Mouse (Mus musculus) liver, embryonic 18 days (tissue): ENCODE data around the gene Tnfsfm13. TPM values are rescaled to one million over a fixed set of nuclear protein-coding genes. Genes with fewer than 3 reads are reported as not detected.

Experiments used
- polyA plus RNA-seq: library from polyadenylated mRNA; depleted of rRNA; stranded (reverse); fragments of >200 nt; gene quantifications from 2 replicates; pipeline ENCODE4 v1.2.3, GENCODE M21; 2012; rRNA removed

Gene Tnfsfm13
- 0.96 and 1.1 TPM in 2 replicates for polyA plus RNA-seq

GRCm38 (mm10) chr11:69695361-69696181 is at the start of gene Tnfsfm13, which contains the start of gene Tnfsf12:
TSS of gene Tnfsfm13 (minus strand) at chr11:69696098.
TSS of gene Tnfsf12 (minus strand) at chr11:69695849.

DNA sequence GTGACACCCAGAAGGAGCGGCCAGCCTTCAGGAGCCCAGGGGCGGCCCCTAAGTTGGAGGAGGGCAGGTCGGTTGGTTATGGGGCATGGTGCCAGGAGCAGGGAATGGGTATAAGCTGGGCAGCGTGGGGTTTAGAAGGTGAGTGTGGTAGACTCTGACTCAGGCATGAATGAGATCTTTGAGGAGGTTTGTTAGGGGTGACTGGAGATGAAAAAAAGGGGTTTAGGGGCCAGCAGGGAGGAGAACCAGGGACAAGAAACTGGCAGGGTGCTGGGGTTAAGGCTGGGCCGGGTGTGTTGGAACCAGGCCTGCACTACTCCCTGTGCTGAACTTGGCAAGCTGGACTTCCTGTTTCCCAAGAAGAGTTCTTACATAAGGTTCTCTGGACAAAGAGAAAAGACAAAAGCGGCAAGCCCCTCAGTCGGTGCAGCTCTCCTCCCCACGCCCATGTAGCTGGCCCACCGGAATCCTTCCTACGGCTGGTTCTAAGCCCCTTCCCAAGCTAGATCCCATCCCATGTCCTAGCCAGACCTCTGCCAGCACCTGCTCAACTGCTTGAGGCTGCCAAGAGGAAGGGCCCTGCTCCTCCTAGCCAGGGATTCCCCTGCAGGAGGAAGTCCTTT is 10.3 kb downstream of the Tnfsfm13 start, which contains the start of gene Tnfsf13:
Gene Tnfsf13 (minus strand): TSS at position 259 of the 623 bp plus-strand sequence.

GRCm38 (mm10) chr11:69681314-69682208 is 14.3 kb downstream of the Tnfsfm13 start, which contains the start of gene Senp3:
TSS of gene Senp3 (minus strand) at chr11:69682084.

GRCm38 (mm10) chr11:69672211-69672706 is 23.6 kb downstream of the Tnfsfm13 start, which contains the start of gene Eif4a1:
TSS of gene Eif4a1 (minus strand) at chr11:69672423.

GRCm38 (mm10) chr11:69665961-69666664 is 29.8 kb downstream of the Tnfsfm13 start, which contains the start of gene Cd68:
TSS of gene Cd68 (minus strand) at chr11:69666153.

DNA sequence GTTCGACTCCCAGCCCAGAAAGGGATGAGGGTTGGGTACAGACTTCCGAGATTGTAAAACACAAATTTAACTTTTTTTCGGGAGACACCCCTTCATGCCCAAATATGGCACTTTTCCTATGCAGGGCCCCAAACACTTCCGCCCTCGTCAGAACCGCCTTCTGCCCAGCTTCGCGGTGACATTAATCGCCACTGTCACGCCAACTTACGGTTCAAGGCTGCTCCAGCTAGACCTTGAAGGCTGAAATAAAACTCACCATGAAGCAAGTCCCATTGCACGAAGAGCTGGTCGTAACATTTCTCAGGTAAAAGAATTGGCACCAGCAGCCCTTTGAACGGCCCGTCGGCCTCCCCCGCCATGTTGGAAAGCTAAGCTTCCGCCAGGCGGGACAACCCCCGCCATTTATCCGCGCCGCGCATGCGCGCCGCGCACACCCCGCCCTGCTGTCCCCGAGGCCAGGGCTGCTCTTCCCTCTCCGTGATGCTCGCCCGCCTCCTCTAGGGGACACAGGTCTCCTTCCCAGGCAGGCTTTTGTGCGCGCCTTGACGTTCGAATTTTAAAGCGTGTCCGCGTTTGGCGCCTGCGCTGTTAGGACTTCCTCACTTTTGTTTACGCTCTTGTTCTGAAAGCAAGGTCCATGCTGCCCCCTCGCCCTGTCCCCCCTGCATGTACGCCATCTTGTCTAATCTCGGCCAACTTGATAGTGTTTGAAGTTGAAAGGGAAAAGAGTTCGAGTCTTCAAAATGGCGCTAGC is 33.5 kb downstream of the Tnfsfm13 start, which contains the start of gene Mpdu1:
Gene Mpdu1 (minus strand): TSS at position 430 of the 754 bp plus-strand sequence.

GRCm38 (mm10) chr11:69655264-69656064 is 40.4 kb downstream of the Tnfsfm13 start, which contains the start of gene Sox15:
TSS of gene Sox15 (plus strand) at chr11:69655314.

Other genes starting within 250 kb of the Tnfsfm13 start
- 0.20 and 0.22 TPM in 2 replicates for gene Dnah2, start 147.0 kb downstream of the Tnfsfm13 start, polyA plus RNA-seq
- gene Efnb3, start 135.9 kb downstream of the Tnfsfm13 start, polyA plus RNA-seq: 0.58 and 0.60 TPM in 2 replicates
- gene Wrap53, start 115.8 kb downstream of the Tnfsfm13 start, polyA plus RNA-seq: 6.5 and 6.7 TPM in 2 replicates
- gene Trp53, start 115.7 kb downstream of the Tnfsfm13 start, polyA plus RNA-seq: 51.0 and 51.9 TPM in 2 replicates
- gene Atp1b2, start 90.2 kb downstream of the Tnfsfm13 start, polyA plus RNA-seq: 5.7 and 7.2 TPM in 2 replicates
- gene Shbg, start 78.2 kb downstream of the Tnfsfm13 start, polyA plus RNA-seq: 2.6 and 2.9 TPM in 2 replicates
- 7.3 and 7.7 TPM in 2 replicates for gene Sat2, start 74.1 kb downstream of the Tnfsfm13 start, polyA plus RNA-seq
- 17.5 and 22.6 TPM in 2 replicates for gene Fxr2, start 63.1 kb downstream of the Tnfsfm13 start, polyA plus RNA-seq
- 0.07 and 0.11 TPM in 2 replicates for gene Sox15, start 40.8 kb downstream of the Tnfsfm13 start, polyA plus RNA-seq
- 45.9 and 49.8 TPM in 2 replicates for gene Mpdu1, start 33.5 kb downstream of the Tnfsfm13 start, polyA plus RNA-seq
- 14.8 and 16.0 TPM in 2 replicates for gene Cd68, start 29.9 kb downstream of the Tnfsfm13 start, polyA plus RNA-seq
- gene Eif4a1, start 23.7 kb downstream of the Tnfsfm13 start, polyA plus RNA-seq: 330 and 348 TPM in 2 replicates
- 37.6 and 40.5 TPM in 2 replicates for gene Senp3, start 14.0 kb downstream of the Tnfsfm13 start, polyA plus RNA-seq
- gene Tnfsf13, start 10.3 kb downstream of the Tnfsfm13 start, polyA plus RNA-seq: 0.54 and 0.78 TPM in 2 replicates
- gene Tnfsf12, start 249 bp downstream of the Tnfsfm13 start, polyA plus RNA-seq: 4.4 and 4.8 TPM in 2 replicates
- gene Polr2a, start 62.5 kb upstream of the Tnfsfm13 start, polyA plus RNA-seq: 5.5 and 8.0 TPM in 2 replicates
- gene Slc35g3, start 65.9 kb upstream of the Tnfsfm13 start, polyA plus RNA-seq: 0.02 TPM in 1 of 2 replicates, not detected in the other
- gene Zbtb4, start 69.8 kb upstream of the Tnfsfm13 start, polyA plus RNA-seq: 2.3 and 2.8 TPM in 2 replicates
- 1.3 and 1.6 TPM in 2 replicates for gene Chrnb1, start 99.8 kb upstream of the Tnfsfm13 start, polyA plus RNA-seq
- gene Fgf11, start 105.8 kb upstream of the Tnfsfm13 start, polyA plus RNA-seq: 0.43 and 0.58 TPM in 2 replicates
- 1.2 and 1.6 TPM in 2 replicates for gene Tmem102, start 109.5 kb upstream of the Tnfsfm13 start, polyA plus RNA-seq
- not detected in 2 replicates for gene Gm39566, start 119.2 kb upstream of the Tnfsfm13 start, polyA plus RNA-seq
- not detected in 2 replicates for gene Spem2, start 122.4 kb upstream of the Tnfsfm13 start, polyA plus RNA-seq
- not detected in 2 replicates for gene Spem1, start 126.1 kb upstream of the Tnfsfm13 start, polyA plus RNA-seq
- gene Nlgn2, start 141.7 kb upstream of the Tnfsfm13 start, polyA plus RNA-seq: 2.2 and 3.1 TPM in 2 replicates
- 227 and 300 TPM in 2 replicates for gene Tmem256, start 142.4 kb upstream of the Tnfsfm13 start, polyA plus RNA-seq
- gene Plscr3, start 150.3 kb upstream of the Tnfsfm13 start, polyA plus RNA-seq: 19.8 and 22.6 TPM in 2 replicates
- 0.49 and 0.73 TPM in 2 replicates for gene Tnk1, start 162.6 kb upstream of the Tnfsfm13 start, polyA plus RNA-seq
- not detected in 2 replicates for gene Tmem95, start 181.9 kb upstream of the Tnfsfm13 start, polyA plus RNA-seq
- 1.2 TPM in 2 replicates for gene Kctd11, start 185.3 kb upstream of the Tnfsfm13 start, polyA plus RNA-seq
- gene Acap1, start 199.4 kb upstream of the Tnfsfm13 start, polyA plus RNA-seq: 7.9 and 10.7 TPM in 2 replicates
- gene 2810408A11Rik, start 204.9 kb upstream of the Tnfsfm13 start, polyA plus RNA-seq: 0.36 and 0.38 TPM in 2 replicates
- 11.4 and 13.4 TPM in 2 replicates for gene Neurl4, start 205.0 kb upstream of the Tnfsfm13 start, polyA plus RNA-seq
- gene Gps2, start 217.8 kb upstream of the Tnfsfm13 start, polyA plus RNA-seq: 43.2 and 45.2 TPM in 2 replicates
- gene Eif5a, start 225.9 kb upstream of the Tnfsfm13 start, polyA plus RNA-seq: 578 and 620 TPM in 2 replicates
- 0.08 and 0.42 TPM in 2 replicates for gene Ybx2, start 239.7 kb upstream of the Tnfsfm13 start, polyA plus RNA-seq